Mouse (Mus musculus) liver, embryonic 13.5 days (tissue): ENCODE measurements around the gene 3425401B19Rik. TPM values are rescaled to one million over a fixed set of nuclear protein-coding genes. Genes with fewer than 3 reads are reported as not detected.

ENCODE experiments used
- ATAC-seq: fragments of 200-750 bp; cut with Nextera tagmentation; 2 replicates; pipeline ENCODE4 v1.8.0; 2017; ENCODE audit warnings: low read depth, mild to moderate bottlenecking, moderate number of reproducible peaks, moderate library complexity
- DNase-seq: peaks from one replicate; pipeline ENCODE4 v3.0.0; 2022
- H3K27ac ChIP-seq: fragments of 300-500 bp; sonication (generic); 2 replicates; pipeline ENCODE4 v1.5.1; 2015; ENCODE audit warnings: moderate library complexity, mild to moderate bottlenecking, inconsistent platforms
- H3K27me3 ChIP-seq: fragments of 300-500 bp; sonication (generic); 2 replicates; pipeline ENCODE4 v1.6.1; 2015; ENCODE audit warnings: mild to moderate bottlenecking, inconsistent platforms
- H3K36me3 ChIP-seq: fragments of 300-500 bp; sonication (generic); 2 replicates; pipeline ENCODE4 v1.6.1; 2015; ENCODE audit warnings: mild to moderate bottlenecking, inconsistent platforms
- H3K4me1 ChIP-seq: fragments of 300-500 bp; sonication (generic); replicated peaks from 2 replicates; pipeline ENCODE4 v1.6.1; 2015; ENCODE audit warnings: inconsistent platforms
- H3K4me2 ChIP-seq: fragments of 300-500 bp; sonication (generic); 2 replicates; pipeline ENCODE4 v1.6.1; 2015; ENCODE audit warnings: inconsistent platforms, mild to moderate bottlenecking, moderate library complexity
- H3K4me3 ChIP-seq: fragments of 300-500 bp; sonication (generic); replicated peaks from 2 replicates; pipeline ENCODE4 v1.5.1; 2015; ENCODE audit warnings: mild to moderate bottlenecking, inconsistent platforms
- H3K9ac ChIP-seq: fragments of 300-500 bp; sonication (generic); 2 replicates; pipeline ENCODE4 v1.6.1; 2015; ENCODE audit warnings: mild to moderate bottlenecking, inconsistent platforms
- H3K9me3 ChIP-seq: fragments of 300-500 bp; sonication (generic); replicated peaks from 2 replicates; pipeline ENCODE4 v1.6.1; 2016; ENCODE audit warnings: inconsistent platforms
- WGBS: fragments of 180-500 bp; shearing (Covaris S2); methylation state at CpG from one replicate; pipeline ENCODE4 v1.1.7; 2015; ENCODE audit not compliant: insufficient replicate concordance; 5-methylcytosine and 5-hydroxymethylcytosine counted together
- polyA plus RNA-seq: library from polyadenylated mRNA; unstranded; fragments of >200 nt; fragmentation: Nextera tagmentation; extraction: Ambion mirVana; gene quantifications from 2 replicates; pipeline ENCODE4 v1.2.1, GENCODE M21; 2015

3425401B19Rik gene
- polyA plus RNA-seq, 1 experiment from 2014 or later, result 0.02 TPM

DNA sequence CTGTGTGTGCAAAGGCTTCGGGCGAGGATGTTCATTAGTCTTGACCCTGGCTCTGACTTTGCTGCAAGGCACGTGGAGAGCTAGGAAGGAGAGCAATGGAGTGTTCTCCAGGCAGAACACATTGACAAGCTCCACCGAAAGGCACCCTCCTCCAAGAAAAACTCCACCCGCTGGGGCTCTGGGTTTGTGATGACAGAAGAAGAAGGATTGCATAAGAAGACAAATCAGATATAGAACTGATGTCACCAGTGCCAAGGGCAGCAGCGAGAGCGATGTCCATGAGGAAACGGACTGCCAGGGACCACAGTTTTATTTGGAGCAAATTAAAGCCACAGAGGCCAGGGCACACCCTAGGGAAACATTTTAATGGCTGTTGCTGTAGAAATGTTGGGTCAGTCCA lies 12.7 kb upstream of the 3425401B19Rik start:
- DNase-seq, result no peak
- Histone ChIP-seq H3K27ac (no peak overlapping the region), H3K4me2 (no peak overlapping the region), H3K4me3 (no peak overlapping the region), H3K9me3 (no peaks in the 10 kb centered on the region), H3K36me3 (no peaks in the 10 kb centered on the region), H3K4me1 (no peaks in the 10 kb centered on the region), H3K27me3 (no peaks in the 10 kb centered on the region), H3K9ac (no peak overlapping the region)
- no peak for ATAC-seq
- 61% methylated on average over 8 of the region's 8 CpGs for WGBS

DNA sequence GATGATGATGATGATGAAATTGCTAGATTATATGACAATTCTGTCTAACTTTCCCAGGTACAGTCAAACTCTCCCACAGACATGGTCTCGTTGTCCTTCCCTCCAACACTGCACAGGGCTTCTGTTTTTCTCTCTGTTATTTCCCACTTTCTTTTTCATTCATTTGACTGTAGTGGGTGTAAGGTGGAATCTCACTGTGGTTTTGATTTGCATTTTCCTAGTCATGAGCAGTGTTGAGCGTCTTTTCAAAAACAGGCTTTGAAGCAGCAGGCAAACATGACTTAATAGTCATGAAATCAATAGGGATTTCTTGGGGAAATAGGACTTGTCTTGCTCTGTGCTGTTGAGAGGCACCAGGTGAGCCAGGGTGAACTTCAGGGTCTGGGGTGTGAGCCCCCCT lies 11.3 kb upstream of the 3425401B19Rik start:
- DNase-seq (no peak), ATAC-seq (no peak)
- H3K9ac ChIP-seq, result no peak overlapping the region
- no peaks in the 10 kb centered on the region for H3K27me3 ChIP-seq
- H3K4me1 ChIP-seq, result no peaks in the 10 kb centered on the region
- no peak overlapping the region for H3K27ac ChIP-seq
- no peak overlapping the region for H3K4me2 ChIP-seq
- no peak overlapping the region for H3K4me3 ChIP-seq
- H3K9me3 ChIP-seq, result no peaks in the 10 kb centered on the region
- WGBS, result 66% methylated on average over 2 of the region's 2 CpGs
- H3K36me3 ChIP-seq, result no peaks in the 10 kb centered on the region

DNA sequence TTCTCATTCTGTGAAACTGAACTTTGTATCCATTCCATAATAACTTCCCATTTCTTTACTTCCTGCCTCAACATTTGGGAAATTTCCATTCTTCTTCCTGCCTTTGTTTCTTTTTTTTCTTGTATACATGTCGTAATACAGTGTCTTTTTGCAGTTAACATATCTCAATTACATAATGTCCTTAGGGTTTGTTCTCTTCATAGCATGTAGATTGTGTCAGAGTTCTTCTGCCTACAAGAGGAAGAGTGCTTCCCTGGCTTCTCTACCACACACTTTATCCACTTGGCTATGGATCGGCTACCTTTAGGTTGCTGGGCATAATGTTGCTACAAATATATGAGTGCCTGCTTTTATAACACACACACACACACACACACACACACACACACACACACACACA lies 10.8 kb upstream of the 3425401B19Rik start:
- no peaks in the 10 kb centered on the region for H3K9me3 ChIP-seq
- 58% methylated on average over 2 of the region's 2 CpGs for WGBS
- no peak overlapping the region for H3K4me2 ChIP-seq
- H3K9ac ChIP-seq, result no peak overlapping the region
- no peaks in the 10 kb centered on the region for H3K36me3 ChIP-seq
- no peak for ATAC-seq
- H3K27me3 ChIP-seq, result no peaks in the 10 kb centered on the region
- H3K4me1 ChIP-seq, result no peaks in the 10 kb centered on the region
- no peak overlapping the region for H3K4me3 ChIP-seq
- DNase-seq, result no peak
- no peak overlapping the region for H3K27ac ChIP-seq

DNA sequence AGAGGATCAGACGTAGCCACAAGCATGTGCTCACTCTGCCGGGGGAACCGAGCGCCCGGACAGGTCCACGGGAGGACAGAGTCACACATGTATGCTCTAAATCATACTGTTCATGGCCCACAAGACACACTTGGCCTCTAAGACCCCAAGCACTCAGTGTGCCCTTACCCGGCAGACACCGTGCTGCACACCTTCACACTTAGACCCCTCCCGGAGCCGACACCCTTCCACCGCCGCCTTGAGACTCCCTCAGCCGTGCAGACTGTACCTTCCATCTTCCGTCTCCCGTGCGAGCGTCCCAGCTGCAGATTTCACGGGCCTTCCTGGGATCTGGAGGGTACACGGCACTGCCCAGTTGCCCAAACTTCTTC lies 373 bp downstream of the 3425401B19Rik start:
- Histone ChIP-seq H3K36me3 (no peaks in the 10 kb centered on the region), H3K4me1 (0 out of 2 replicates have a peak, but pooled peaks cover 3% of the 10 kb centered on the region), H3K4me2 (no peak overlapping the region), H3K4me3 (no peak overlapping the region), H3K9me3 (no peaks in the 10 kb centered on the region), H3K27me3 (no peaks in the 10 kb centered on the region), H3K9ac (no peak overlapping the region), H3K27ac (no peak overlapping the region)
- 75% methylated on average over 19 of the region's 19 CpGs for WGBS
- DNase-seq (no peak), ATAC-seq (no peak)

DNA sequence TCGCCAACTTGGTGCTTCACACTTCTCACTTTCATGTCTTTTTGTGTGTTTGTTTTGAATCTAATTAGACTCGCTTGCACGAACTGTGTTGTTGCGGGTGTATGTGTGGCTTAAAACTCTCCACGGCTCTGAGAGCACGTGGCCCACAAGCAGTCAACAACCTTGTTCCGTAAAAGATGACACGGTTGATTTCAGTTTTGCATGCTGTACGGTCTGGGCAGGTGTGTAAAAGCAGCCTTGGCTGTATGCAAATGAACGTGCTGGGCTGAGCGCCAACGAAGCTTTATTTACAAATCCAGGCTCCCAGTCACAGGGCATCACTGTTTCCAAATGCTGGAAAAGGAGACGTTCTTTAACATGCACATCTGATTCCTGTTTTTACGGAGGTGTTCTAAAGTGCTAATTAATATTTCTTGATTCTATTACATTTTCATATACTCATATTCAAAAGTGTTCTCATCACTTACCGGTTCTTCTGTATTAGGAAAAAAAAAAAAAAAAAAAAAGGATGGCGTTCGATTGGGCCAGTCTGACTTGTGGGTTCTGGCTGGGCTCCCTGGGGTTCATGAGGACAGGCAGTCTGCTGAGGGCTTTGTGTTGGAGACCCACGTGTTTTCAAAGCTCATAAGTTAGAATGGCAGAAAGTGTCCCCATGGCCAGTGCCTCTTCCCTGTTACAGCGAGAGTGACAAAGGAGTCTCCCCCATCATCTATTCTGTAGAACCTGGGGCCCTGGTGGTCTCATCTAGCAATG lies 935 bp downstream of the 3425401B19Rik start:
- H3K4me1 ChIP-seq, result 0 out of 2 replicates have a peak, but pooled peaks cover 3% of the 10 kb centered on the region
- DNase-seq, result no peak
- H3K36me3 ChIP-seq, result no peaks in the 10 kb centered on the region
- H3K9ac ChIP-seq, result no peak overlapping the region
- no peaks in the 10 kb centered on the region for H3K27me3 ChIP-seq
- H3K4me3 ChIP-seq, result no peak overlapping the region
- H3K4me2 ChIP-seq, result no peak overlapping the region
- no peaks in the 10 kb centered on the region for H3K9me3 ChIP-seq
- no peak for ATAC-seq
- no peak overlapping the region for H3K27ac ChIP-seq
- WGBS, result 64% methylated on average over 19 of the region's 19 CpGs

DNA sequence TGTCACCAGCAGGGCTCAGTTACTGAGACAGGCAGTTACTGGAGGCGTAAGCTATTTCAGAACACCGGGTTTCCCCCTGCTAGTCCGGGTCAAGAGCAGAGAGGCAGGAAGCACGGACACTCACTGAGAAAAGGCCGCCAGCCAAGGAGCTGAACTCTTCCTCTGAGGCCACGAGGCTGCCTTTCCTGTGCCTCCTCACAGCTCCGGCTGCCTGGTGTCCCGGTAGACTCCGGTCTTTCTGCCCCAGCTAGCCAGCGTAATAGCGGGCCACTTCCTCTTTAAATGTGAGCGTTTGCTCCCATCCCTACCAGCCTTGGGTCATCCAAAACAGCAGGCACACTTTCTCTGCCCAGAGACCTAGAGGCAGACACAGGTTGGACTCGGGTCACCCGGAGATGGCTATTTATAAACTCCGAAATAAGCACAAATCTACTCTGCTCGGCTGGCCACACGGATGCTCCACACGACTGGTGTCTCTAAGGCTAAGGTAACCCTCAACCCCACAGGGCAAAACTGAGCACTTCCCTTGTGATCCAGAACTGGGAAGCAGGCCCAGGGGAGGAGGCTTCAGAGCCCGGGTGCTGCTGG lies 1.7 kb downstream of the 3425401B19Rik start:
- H3K27me3 ChIP-seq, result no peaks in the 10 kb centered on the region
- ATAC-seq (no peak), DNase-seq (no peak)
- no peak overlapping the region for H3K4me2 ChIP-seq
- no peaks in the 10 kb centered on the region for H3K9me3 ChIP-seq
- H3K27ac ChIP-seq, result no peak overlapping the region
- no peak overlapping the region for H3K4me3 ChIP-seq
- 31% methylated on average over 19 of the region's 19 CpGs for WGBS
- H3K36me3 ChIP-seq, result no peaks in the 10 kb centered on the region
- 0 out of 2 replicates have a peak, but pooled peaks cover 3% of the 10 kb centered on the region for H3K4me1 ChIP-seq
- H3K9ac ChIP-seq, result no peak overlapping the region

DNA sequence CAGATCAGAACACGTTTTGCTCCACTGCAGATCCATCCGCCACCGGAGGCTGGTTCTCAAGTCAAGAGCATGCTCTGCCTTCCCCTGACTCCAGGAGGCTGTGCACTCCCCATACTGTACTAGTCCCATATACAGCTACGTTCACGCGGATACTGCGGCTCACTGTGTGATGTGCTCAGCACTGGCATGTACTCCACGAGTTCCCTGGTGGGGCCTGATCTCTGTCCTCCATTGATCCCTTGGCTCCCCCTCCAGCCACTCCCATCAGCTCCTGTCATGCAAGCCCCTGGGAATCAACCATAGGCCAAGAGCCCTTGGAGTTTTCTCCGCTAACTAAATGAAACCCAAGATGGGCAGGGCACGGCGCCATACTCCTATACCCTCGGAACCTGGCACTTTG lies 2.6 kb downstream of the 3425401B19Rik start:
- H3K9me3 ChIP-seq, result no peaks in the 10 kb centered on the region
- no peak overlapping the region for H3K4me3 ChIP-seq
- 0 out of 2 replicates have a peak, but pooled peaks cover 3% of the 10 kb centered on the region for H3K4me1 ChIP-seq
- DNase-seq (no peak), ATAC-seq (no peak)
- H3K27me3 ChIP-seq, result no peaks in the 10 kb centered on the region
- H3K4me2 ChIP-seq, result no peak overlapping the region
- no peak overlapping the region for H3K9ac ChIP-seq
- H3K27ac ChIP-seq, result no peak overlapping the region
- 83% methylated on average over 12 of the region's 12 CpGs for WGBS
- no peaks in the 10 kb centered on the region for H3K36me3 ChIP-seq

DNA sequence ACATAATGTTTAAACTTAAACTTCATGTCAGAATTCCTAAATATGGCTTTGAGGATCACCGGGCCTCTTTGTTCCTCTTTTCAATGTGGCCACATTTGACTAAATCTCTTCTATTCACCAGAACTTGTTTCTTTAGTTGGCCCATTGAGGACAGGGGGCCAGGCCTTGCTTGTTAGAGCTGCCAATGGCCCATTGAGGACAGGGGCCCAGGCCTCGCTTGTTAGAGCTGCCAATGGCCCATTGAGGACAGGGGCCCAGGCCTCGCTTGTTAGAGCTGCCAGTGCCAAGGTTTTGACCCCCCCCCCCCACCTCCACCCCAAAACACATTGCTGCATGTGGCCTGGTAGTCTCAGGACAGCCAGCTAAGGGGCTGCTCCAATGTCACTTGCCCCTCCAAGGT lies 3.5 kb downstream of the 3425401B19Rik start:
- Histone ChIP-seq H3K4me2 (no peak overlapping the region), H3K36me3 (no peaks in the 10 kb centered on the region), H3K27ac (no peak overlapping the region), H3K9me3 (no peaks in the 10 kb centered on the region), H3K9ac (no peak overlapping the region), H3K4me1 (0 out of 2 replicates have a peak, but pooled peaks cover 3% of the 10 kb centered on the region), H3K4me3 (no peak overlapping the region), H3K27me3 (no peaks in the 10 kb centered on the region)
- ATAC-seq (no peak), DNase-seq (no peak)
- WGBS, result 53% methylated on average over 3 of the region's 3 CpGs

DNA sequence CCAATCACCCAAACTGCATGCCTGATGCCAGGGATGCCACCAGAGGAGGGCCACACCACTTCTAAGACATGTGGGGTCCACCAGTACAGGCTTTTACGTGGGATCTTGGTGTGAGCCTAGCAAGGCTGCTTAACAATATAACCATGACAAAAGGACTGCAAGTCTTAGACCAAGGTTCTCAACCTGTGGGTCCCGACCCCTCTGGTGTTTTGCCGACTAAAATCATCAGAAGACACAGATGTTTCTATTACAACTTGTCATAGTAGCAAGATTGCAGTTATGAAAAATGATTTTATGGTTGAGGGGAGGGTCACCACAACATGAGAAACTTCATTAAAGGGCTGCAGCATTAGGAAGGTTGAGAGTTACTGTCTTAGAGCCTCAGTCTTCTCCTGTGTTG lies 6.5 kb downstream of the 3425401B19Rik start:
- DNase-seq, result no peak
- Histone ChIP-seq H3K27me3 (no peaks in the 10 kb centered on the region), H3K9me3 (no peaks in the 10 kb centered on the region), H3K9ac (no peak overlapping the region), H3K4me2 (no peak overlapping the region), H3K27ac (no peak overlapping the region), H3K4me3 (no peak overlapping the region), H3K4me1 (no peaks in the 10 kb centered on the region), H3K36me3 (no peaks in the 10 kb centered on the region)
- 56% methylated on average over 3 of the region's 3 CpGs for WGBS
- no peak for ATAC-seq

DNA sequence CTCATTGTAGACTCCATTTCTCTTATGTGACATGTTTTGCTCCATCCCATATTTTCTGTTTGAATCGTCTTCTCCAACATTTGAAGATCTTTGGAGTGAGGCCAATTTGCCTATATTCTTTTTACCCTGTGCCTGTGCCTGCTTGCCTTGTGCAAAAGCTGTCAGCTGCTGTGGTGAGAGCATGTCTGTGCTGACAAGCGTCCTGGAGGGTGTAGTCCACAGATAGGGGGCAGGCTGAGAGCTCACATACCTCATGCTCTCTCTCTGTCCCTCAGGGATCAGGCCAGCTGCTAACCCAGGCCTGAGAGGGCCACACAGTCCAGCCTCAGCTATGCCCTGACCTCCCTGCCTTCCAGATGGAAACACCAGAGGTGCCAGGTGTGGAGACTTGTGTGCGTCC lies 11.9 kb downstream of the 3425401B19Rik start:
- ATAC-seq, result no peak

DNA sequence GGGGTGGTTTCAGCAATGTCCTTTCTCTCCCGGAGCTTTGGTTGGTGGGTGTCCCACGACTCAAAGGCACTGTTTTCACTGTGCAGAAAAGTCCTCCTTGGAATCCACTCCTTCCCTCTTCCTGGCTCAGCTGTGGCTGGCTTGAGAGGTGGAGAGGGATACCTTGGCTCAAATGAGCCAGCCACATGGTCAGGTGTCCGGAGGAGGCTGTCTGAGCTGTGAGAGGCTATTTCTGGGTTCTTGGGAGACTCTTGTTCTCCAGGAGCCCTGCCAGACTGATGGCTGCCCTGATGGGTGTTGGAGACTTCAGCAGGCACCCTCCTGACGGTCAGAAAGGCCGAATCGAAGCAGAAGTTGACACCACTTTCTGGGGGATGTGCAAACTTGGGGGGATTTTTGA lies 22.0 kb downstream of the 3425401B19Rik start:
- ATAC-seq, result no peak
- H3K9ac ChIP-seq, result no peak overlapping the region
- no peaks in the 10 kb centered on the region for H3K36me3 ChIP-seq
- no peak overlapping the region for H3K27ac ChIP-seq
- H3K4me1 ChIP-seq, result no peaks in the 10 kb centered on the region
- WGBS, result 64% methylated on average over 6 of the region's 6 CpGs
- DNase-seq, result no peak
- 0 out of 2 replicates have a peak, but pooled peaks cover 4% of the 10 kb centered on the region for H3K27me3 ChIP-seq
- H3K9me3 ChIP-seq, result no peaks in the 10 kb centered on the region
- no peak overlapping the region for H3K4me2 ChIP-seq
- H3K4me3 ChIP-seq, result no peak overlapping the region

More for the DNA sequence above, 11.9 kb downstream of the 3425401B19Rik start:
- H3K27ac ChIP-seq, result no peak overlapping the region
- no peaks in the 10 kb centered on the region for H3K36me3 ChIP-seq
- H3K9me3 ChIP-seq, result no peaks in the 10 kb centered on the region
- WGBS, result 35% methylated on average over 3 of the region's 3 CpGs
- H3K9ac ChIP-seq, result no peak overlapping the region
- no peak overlapping the region for H3K4me2 ChIP-seq
- H3K4me3 ChIP-seq, result no peak overlapping the region
- no peaks in the 10 kb centered on the region for H3K4me1 ChIP-seq
- H3K27me3 ChIP-seq, result no peaks in the 10 kb centered on the region
- DNase-seq, result no peak

DNA sequence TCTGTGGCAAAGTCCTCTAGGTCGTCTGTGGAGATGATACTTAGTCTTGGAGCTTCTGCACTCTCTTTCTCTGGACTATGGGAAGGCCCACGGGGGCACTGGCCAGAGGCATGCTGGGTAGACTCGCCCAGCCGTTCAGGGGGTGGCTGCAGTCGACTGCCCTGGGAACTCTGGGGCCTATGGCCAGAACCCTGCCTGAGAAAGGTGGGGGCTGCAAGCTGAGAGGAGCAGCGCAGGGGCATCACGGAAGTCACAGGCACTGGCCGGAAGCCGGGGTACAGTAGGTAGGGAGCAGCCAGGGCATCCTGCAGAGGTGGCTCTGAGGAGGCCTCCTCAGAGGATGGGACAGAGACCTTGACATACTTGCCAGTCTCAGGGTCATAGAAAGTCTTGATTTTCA lies 25.3 kb downstream of the 3425401B19Rik start:
- no peak for ATAC-seq
- no peak overlapping the region for H3K4me2 ChIP-seq
- H3K4me3 ChIP-seq, result no peak overlapping the region
- 0 out of 2 replicates have a peak, but pooled peaks cover 4% of the 10 kb centered on the region for H3K27me3 ChIP-seq
- H3K9me3 ChIP-seq, result no peaks in the 10 kb centered on the region
- no peaks in the 10 kb centered on the region for H3K4me1 ChIP-seq
- no peak for DNase-seq
- no peak overlapping the region for H3K27ac ChIP-seq
- WGBS, result 59% methylated on average over 9 of the region's 9 CpGs
- no peaks in the 10 kb centered on the region for H3K36me3 ChIP-seq
- no peak overlapping the region for H3K9ac ChIP-seq
